Mouse (Mus musculus) layer of hippocampus, adult 18-20 months (tissue): ENCODE measurements around the gene Ccdc124. TPM values are rescaled to one million over a fixed set of nuclear protein-coding genes. Genes with fewer than 3 reads are reported as not detected.

ENCODE experiments used
- DNase-seq, 2 experiments: peaks; one replicate each; pipeline ENCODE4 v3.0.0; 2022; ENCODE audit warnings: low spot score in 2 of 2
- long read RNA-seq: library from polyadenylated mRNA; stranded (forward); transcript quantifications from one replicate; pipeline ENCODE4 v2.0.0, GENCODE M21; 2021
- total RNA-seq, 2 experiments: library from RNA; stranded (reverse); gene quantifications; 2 replicates each; pipeline ENCODE4 v1.2.3; 2021

Gene Ccdc124
- 10 to 100 TPM; 93.2 to 98.5 TPM for total RNA-seq
- long read RNA-seq, transcript Ccdc124-201 (5 exons, 1,356 nt), result major isoform, 85 of 106 reads
- long read RNA-seq, partial matches to known transcripts, result 14 of 106 reads
- long read RNA-seq, other reads (novel, unspliced or antisense), result 7 of 106 reads

DNA sequence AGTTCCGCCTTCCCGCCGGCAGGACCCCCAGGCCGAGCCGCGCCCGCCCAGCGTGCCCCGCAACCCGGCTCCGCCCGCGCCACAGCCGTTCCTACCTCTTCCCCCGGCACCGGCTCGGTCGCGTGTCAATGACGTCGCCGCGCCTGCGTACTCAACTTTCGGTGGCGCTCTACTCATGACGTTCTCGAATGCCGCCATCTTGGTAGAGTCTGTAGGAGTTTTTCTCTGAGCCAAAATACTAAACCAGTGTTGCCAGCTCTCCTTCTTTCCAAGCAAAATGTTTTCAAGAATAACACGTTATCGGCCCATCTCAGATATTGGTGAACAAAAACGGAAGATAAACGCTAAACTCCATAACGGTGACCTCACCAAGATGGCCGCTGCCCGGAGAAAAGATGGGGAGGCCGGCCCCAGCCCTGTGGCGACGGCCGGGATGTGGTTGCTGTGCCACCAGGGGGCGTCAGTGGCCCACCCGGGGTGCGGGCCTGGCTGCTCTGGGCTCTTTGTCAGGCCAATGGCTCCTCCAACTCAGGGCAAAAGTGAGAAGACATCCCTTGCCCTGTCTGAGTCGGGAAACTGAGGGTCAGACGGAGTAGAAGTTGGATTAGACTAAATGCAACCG lies at the start of gene Ccdc124:
Ccdc124 (minus strand) TSS at position 572 of the 622 bp plus-strand sequence.
- peak; percentile 92 to 97 for DNase-seq

DNA sequence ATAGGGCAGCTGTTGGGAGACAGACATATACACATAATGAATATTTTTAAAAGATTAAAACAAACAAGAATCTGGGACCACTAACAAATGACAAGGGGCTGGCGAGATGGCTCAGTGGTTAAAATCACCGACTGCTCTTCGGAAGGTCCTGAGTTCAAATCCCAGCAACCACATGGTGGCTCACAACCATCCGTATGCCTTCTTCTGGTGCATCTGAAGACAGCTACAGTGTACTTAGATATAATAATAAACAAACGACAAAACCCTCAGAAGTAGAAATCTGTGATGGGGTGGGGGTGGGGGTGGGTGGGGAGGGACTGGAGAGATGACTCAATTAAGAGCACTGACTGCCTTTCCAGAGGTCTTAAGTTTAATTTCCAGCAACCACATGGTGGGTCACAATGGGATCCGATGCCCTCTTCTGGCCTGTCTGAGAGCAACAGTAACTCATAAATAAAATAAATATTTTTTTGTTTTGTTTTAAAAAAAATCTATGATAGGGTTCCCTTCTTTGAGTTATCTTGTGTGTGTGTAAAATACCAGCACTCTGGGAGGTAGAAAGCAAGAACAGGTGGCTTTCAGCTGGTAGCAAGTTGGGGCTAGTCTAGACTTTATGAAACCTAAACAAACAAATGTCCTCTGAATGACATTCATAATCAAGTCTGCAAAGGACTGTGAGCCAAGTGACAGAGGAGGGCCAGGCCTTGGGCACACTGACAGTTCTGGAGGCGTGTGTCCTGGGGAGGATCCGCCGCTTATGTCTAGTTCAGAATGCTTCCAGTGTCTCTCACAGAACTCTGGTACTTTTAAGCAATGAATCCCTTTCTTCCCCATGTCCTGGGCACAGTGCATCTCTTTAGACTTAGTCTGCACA lies 46.6 kb upstream of the Ccdc124 start:
- DNase-seq, result no peak

GRCm38 (mm10) chr8:70914704-70915103 lies 41.0 kb upstream of the Ccdc124 start:
- no peak for DNase-seq

DNA sequence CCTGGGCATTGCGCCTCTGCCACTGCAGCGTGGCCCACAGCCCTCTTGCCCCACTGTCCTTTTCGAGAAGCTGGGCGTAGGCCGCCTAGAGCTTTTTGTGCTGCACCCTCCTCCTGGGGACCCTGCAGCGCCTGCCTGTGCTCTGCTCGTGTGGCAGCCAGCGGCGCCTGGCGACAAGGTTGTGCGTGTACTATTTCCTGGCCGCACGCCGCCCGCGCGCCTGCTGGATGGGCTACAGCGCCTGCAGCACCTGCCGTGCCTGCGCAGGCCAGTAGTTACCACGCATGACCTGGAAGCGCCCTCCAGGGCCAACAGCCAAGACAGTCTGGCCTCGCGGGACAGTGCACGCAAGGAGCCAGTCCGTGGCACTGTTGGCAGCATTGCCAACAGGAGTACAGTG lies 39.8 kb upstream of the Ccdc124 start:
- DNase-seq, result no peak

DNA sequence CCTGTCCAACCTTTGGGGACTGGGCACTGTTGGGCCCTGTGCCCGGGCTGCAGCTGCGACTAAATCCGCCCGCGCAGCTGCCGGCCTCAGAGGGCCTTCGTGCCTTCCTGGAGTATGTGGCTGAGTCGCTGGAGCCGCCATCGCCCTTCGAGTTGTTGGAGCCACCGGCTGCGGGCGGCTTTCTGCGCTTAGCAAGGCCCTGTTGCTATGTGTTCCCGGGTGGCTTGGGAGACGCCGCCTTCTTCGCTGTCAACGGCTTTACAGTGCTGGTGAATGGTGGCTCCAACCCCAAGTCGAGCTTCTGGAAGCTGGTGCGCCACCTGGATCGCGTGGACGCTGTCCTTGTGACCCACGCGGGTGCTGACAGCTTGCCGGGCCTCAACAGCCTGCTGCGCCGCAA lies 39.2 kb upstream of the Ccdc124 start:
- no peak for DNase-seq

GRCm38 (mm10) chr8:70911596-70911995 lies 37.9 kb upstream of the Ccdc124 start:
- no peak for DNase-seq

DNA sequence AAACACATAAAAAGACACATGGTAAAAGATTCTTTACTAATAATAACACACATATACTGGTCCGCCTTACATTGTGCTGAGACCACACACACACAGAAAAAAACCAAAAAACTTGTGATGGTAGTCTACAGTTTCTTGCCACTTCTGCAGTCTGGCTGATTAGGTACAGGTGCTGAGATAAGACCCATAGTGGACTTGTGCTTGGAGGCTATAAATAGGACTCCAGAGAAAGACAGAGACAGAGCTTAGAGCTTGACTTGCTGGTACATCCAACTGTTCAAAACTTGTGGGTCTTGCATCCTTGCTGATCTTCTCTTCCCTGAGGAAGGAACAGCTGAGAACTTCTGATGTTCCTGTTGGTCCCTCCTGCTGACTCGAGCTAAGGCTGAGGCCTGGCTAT lies 33.8 kb upstream of the Ccdc124 start:
- no peak for DNase-seq

DNA sequence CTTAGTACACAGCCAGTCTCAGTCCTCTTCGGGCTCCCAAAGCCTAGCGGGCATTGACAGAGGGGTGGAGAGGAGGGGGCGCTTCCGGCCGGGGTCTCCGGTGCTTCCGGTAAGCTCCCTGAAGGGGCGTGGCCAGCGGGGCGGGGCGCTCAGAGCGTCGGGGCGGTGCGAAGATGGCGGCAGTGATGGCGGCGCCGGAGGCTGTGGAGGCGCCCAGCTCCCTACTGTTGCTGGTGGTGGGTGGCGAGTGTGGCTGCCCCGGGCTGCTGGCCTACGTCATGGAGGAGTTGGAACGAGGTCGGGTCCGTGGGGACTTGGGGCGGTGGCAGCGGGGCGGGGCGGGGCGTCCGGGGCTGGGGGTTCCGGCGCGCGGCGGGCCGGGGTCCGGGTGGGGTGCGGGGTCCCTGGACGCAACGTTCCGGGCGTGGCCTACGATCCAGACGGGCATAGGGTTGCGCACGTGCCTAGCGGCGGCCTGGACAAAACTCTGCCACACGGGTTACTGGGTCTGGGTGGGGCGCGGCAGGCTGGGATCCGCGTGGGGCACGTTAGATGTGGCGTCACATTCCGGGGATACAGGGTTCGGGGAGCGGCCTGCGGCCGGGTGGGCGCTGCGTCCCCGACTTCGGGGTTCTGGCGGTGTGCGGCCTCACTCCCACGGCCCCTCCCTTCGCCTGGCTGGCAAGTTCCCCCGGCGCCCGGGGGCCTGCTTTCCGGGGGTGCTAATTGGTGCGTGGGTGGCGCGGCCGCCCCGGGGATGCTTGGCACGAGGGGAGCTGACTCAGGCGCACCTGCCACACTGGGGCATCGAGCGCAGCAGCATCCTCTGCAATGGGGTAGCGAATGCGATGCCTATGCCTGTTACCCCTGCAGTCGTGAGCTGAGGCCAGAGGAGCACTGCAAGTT lies 32.3 kb upstream of the Ccdc124 start, which contains the start of gene Map1s:
Map1s (plus strand) TSS at position 102 of the 906 bp plus-strand sequence.
- DNase-seq, result peak; percentile 78 to 83

DNA sequence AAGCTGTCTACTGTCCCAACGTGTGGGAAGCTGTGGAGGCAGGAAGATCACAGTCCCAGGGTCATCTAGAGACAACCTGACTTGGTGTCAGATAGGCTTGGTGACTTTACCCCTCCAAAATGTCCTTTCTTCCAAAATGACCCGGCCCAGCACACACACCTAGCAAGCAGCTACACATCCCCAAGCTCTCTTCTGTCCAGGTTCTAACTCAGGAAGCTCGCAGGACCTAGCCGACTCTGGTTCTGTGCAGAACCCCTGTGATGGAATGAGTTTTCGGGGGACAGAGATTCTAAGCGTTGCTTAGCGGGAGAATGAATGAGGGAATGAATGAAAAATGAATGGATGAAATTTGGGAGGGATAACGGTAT lies 31.7 kb upstream of the Ccdc124 start:
- DNase-seq, result no peak

- no peak for DNase-seq
Measured at GRCm38 (mm10) chr8:70904532-70904931, 30.8 kb upstream of the Ccdc124 start.

DNA sequence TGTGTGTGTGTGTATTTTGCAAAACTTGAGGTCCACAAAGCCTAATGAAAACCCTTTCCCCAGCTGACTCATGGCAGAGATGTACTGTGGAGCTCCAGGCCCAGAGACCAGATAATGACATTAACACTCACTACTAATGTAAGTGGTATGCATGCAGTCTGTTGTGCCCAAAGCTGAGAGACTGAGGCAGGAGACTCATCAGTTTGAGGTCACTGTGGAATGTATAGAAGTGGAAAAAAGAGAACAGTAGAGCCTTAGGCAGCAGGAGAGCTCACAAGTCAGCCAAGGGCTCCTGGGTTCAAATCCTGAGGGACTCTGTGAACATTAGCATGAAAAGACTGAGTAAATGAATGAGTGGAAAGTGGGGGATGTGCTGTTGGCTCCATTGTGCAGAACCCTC lies 29.8 kb upstream of the Ccdc124 start:
- no peak for DNase-seq

DNA sequence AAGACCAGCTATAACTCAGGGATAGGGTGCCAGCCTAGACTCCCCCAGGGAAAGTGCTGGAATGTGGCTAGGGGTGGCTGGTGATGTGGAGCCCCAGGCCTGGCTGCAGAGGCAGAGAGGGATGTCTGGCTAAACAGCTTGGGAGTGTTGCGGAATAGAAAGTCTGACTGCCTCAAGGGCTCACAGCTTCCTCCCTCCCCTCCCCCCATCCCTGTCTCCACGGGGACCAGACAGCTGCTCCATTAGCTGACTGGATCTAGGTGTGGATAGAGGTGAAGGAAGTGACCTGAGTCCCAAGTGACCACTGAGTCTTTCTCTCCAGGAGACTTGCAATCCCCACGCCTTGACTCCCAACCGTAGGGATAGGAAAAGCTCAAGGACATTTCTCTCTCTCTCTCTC lies 29.4 kb upstream of the Ccdc124 start:
- DNase-seq, result no peak

GRCm38 (mm10) chr8:70902211-70902610 lies 28.5 kb upstream of the Ccdc124 start:
- no peak for DNase-seq

GRCm38 (mm10) chr8:70900872-70901387 lies 27.2 kb upstream of the Ccdc124 start:
- no peak for DNase-seq

DNA sequence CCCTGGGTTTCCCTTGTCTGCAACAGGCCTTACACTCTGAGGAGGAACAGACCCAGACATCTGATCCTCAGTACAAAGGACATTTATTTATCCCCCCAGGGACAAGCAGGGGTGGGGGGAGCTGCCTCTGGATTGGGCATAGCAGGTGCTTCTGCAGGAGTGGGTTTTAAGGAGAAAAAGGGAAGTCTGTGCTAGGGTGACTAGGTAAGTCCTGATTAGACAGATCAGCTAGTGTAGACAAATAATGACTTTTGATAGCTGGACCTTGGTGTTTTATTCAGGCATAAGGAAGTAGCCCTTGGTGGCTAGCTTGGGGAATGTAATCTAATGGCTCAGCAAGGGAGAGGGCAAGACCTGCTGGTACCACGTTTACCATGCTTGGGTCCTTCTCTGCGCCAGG lies 25.5 kb upstream of the Ccdc124 start:
- no peak for DNase-seq

DNA sequence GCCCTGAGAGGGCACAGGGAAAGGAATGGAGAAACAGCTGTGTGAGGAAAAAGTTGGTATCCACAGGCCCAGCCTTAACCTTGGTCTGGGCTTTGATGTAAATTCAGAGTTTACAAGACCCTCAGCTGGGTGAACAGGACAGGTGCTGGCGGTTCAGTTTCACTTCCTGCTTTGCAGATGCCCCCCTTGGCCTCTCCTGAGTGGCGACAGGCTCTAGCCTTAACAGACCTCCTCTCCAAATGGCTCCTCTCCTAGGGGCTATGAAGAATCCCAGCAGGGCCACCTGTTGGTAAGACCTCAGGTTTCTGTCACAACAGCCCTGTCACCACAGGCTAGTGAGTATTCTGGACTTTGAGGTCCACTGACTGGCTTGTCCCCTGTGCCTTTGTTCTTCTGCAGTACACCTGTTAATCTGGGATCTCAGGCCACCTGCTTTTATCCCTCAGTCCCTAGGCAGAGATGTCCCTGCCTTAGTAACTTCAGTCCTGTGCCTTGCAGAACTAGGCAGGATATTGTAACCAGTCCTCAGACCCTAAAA lies 25.0 kb upstream of the Ccdc124 start:
- no peak for DNase-seq

DNA sequence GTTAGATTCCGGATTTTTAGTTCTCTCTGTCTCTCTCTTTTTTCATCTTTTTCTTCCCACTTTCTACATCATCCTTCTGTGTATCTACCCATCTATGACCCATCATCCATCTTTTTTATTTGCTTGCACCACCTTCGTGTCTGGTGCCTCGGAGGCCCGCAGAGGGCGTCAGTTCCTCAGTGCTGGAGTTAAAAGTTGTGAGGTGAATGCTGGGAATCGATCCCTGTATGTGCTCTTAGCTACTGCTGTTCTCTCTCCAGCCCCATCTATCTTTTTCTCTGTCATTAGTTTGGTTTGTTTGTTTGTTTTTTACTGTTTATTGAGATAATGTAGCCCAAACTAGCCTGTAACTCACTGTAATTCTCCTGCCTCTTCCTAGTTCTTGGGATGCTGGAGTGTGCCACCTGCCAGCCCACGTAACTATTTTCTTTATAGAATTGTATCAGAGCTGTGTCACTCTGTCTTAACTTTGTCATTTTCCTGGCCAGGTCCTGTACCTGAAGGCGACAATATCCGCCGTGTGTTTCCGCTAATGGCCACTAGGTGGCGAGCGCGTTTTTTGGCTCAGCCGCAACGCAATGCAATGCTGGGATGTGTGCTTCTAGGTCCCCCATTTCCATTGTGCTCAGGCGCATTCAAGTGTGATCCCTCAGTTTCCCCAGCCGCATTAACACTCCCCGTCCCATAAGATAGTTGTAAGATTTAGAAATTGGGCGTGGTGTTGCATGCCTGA lies 24.1 kb upstream of the Ccdc124 start:
- peak; percentile 80 to 93 for DNase-seq

DNA sequence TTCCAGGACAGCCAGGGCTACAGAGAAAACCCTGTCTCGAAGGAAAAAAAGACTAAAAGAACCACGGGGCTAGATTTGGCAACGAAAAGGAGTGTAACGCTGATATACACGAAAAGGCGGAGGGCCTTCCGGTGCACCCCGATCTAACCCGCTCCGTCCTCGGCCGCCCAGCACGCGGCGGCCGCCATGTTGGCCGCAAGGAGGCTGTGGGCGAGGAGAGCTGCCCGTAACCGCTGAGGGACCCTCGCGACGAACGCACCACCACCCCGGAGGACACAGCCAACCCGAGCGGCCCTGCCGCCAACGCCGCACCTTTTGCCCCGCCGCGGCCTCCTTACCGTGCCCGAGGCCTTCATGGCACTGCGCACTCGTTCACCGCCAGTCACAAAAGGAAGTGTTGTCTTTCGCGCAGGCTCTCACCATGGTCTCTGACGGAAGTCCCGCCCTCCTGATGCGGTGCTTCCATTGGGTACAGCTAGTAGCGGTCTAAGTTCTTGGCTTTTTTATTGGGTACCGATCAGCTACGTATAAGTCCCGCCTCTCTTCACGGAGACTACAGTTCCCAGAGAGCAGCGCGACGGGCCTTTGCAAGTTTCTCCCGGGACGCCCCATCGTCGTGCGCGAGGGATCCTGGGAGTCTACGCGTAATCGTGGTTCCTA lies 23.4 kb upstream of the Ccdc124 start, which contains the start of gene Rpl18a:
Rpl18a (minus strand) TSS at position 392 of the 660 bp plus-strand sequence.
- DNase-seq, result peak; percentile 96 to 99

GRCm38 (mm10) chr8:70896316-70897020 lies 22.7 kb upstream of the Ccdc124 start:
- DNase-seq, result no peak
